Mouse (Mus musculus): ENCODE results near the gene Tmem177. TPM values are rescaled to one million over a fixed set of nuclear protein-coding genes. Genes with fewer than 3 reads are reported as not detected.

Tmem177 gene
- total RNA-seq, 2 experiments from 2014 or later = 7.1 to 7.5 TPM

GRCm38 (mm10) chr1:119877469-119877868 lies 35.5 kb downstream of the Tmem177 start:
- H3K4me3 ChIP-seq = no peak overlapping the region
- H3K27ac ChIP-seq = no peak overlapping the region
- DNase-seq (ENCODE audit: low spot score in 2 of 2) = no peak
- TF ChIP-seq CTCF (conservative IDR thresholded peaks at IDR 0.05) = no peak

DNA sequence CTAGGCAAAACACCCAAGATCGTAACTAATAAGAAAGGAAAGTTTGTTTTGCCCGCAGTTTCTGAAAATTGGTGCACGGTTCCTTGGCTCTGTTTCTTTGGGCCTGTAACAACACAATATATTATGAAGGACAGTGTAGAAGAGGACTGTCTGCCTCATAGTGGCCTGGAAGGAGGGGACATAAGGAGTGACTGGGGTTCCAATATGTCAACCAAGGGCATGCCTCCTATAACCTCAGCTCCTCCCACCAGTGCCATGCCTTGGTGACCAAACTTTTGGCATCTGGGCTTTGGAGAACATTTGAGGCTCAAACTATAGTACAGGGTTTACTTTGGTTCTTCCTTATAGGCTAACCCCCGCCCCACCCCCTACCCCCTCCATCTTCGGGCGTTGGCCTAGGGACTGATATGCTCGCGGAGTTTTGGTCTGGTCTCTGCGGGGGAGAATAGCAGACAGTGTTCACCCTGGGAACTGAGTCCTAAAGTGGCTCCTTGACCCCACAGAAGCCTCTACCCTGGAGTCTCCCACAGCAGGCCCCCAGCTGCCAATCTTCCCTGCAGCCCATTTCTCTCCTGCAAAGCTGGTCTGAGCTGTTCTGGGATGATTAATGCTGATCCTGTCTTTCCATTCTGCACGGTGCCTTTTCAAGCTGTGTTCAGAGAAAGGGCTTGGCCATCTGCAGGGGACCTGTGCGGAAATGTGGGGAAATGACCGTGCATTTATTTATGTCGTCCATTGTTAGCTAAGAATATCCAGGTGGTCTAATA lies 44.4 kb downstream of the Tmem177 start:
- DNase-seq (ENCODE audit: low spot score in 2 of 2) = no peak
- no peak for TF ChIP-seq CTCF (conservative IDR thresholded peaks at IDR 0.05)
- no peak overlapping the region for H3K27ac ChIP-seq
- no peak overlapping the region for H3K4me3 ChIP-seq

DNA sequence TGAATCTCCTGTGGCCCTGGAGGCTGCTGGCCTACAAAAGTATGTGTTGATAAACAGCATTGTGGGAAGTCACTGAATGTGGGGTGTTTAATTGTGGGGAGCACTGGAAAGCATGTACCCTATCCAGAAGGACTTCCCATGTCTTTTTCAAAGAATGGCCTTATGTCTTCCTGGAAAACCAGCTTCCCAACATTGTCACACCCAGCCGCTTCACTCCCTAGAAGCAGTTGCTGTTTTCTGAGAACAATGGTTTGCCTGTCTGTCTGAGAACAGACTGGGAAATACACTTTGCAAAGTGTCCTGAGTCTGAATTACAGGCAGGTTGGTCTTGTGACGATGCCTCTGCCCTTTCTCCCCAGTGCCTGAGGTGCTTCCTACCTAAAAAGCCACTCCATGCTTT lies 45.7 kb downstream of the Tmem177 start:
- TF ChIP-seq CTCF (conservative IDR thresholded peaks at IDR 0.05) = no peak
- DNase-seq (ENCODE audit: low spot score in 2 of 2) = no peak
- Histone ChIP-seq H3K27ac (no peak overlapping the region), H3K4me3 (no peak overlapping the region)

DNA sequence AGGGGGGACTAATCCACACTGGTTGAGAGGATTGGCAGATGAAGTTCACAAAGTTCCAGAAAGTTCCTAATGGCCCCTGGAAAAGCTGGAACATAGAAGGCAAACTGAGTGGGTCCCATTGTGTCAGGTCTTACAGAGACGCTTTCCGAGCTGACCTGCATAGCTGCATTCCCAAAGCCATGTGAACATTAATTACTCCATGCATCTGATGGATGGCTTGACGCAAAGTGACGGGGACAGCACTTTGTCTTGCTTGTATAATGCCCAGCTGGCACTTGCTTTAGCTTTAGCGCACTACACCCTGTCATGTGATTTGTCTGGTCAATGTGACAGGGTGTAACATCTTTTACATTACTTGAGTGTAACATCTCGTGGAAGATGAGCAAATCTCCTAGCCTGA lies 47.7 kb downstream of the Tmem177 start:
- Histone ChIP-seq H3K27ac (no peak overlapping the region), H3K4me3 (no peak overlapping the region)
- DNase-seq (ENCODE audit: low spot score in 2 of 2) = no peak
- TF ChIP-seq CTCF (conservative IDR thresholded peaks at IDR 0.05) = no peak

- Histone ChIP-seq H3K4me3 (no peak overlapping the region), H3K27ac (no peak overlapping the region)
- DNase-seq (ENCODE audit: low spot score in 2 of 2) = peak in 1 of 2 experiments; percentile 40
- no peak for TF ChIP-seq CTCF (conservative IDR thresholded peaks at IDR 0.05)
Measured at GRCm38 (mm10) chr1:119863507-119864296, 49.3 kb downstream of the Tmem177 start.

GRCm38 (mm10) chr1:119859566-119859965 lies 53.4 kb downstream of the Tmem177 start:
- DNase-seq (ENCODE audit: low spot score in 2 of 2) = no peak
- H3K27ac ChIP-seq = no peak overlapping the region
- no peak for TF ChIP-seq CTCF (conservative IDR thresholded peaks at IDR 0.05)
- no peak overlapping the region for H3K4me3 ChIP-seq

Other genes starting within 250 kb of the Tmem177 start
- gene Ptpn4, start 75.6 kb downstream of the Tmem177 start, total RNA-seq (2021) = 10 to 100 TPM; 63.8 to 68.6 TPM
- under 1 TPM; 0.28 to 0.29 TPM for gene Cfap221, start 84.0 kb upstream of the Tmem177 start, total RNA-seq (2021)
- gene Sctr, start 93.7 kb upstream of the Tmem177 start, total RNA-seq (2021) = 1 to 10 TPM; 1.0 to 1.8 TPM
- 1 to 10 TPM; 1.1 to 1.4 TPM for gene Tmem37, start 160.9 kb upstream of the Tmem177 start, total RNA-seq (2021)
- gene Dbi, start 207.9 kb upstream of the Tmem177 start, total RNA-seq (2021) = 100 to 1,000 TPM; 338 to 346 TPM
- gene 3110009E18Rik, start 208.0 kb upstream of the Tmem177 start, total RNA-seq (2021) = 1 to 10 TPM; 7.1 to 7.8 TPM

Measured in layer of hippocampus, adult 2 months (tissue).